Mouse (Mus musculus): Measurements from ENCODE around the gene 7530416G11Rik.

The 7530416G11Rik gene

DNA sequence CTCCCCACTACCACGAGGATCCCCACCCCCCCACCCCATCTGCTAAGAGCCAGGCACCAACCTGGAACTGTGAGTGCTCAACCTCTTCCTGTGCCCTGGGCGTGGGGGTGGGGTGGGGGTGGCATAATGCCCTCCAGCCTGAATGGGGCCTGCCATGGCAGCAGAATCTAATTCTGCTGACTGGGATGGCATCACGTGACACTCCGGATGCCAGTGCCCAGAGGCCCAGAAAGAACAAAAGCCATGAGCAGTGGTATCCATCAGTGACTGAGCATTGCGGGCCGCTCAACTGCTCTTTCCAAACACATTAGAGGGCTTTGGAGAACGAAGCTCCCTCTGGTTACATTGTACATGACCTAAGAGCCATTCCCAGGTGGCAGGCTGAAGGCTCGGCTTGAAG, at the start of gene 7530416G11Rik:
Gene 7530416G11Rik (minus strand): TSS at position 101 of the 400 bp plus-strand sequence.
- in situ Hi-C loops (cut with MboI; ENCODE audit: unreplicated experiment in 2 of 2): no loop called here

GRCm38 (mm10) chr15:85546500-85546899, 43.5 kb upstream of the 7530416G11Rik start:
- in situ Hi-C loops (cut with MboI; ENCODE audit: unreplicated experiment in 2 of 2): no loop called here

DNA sequence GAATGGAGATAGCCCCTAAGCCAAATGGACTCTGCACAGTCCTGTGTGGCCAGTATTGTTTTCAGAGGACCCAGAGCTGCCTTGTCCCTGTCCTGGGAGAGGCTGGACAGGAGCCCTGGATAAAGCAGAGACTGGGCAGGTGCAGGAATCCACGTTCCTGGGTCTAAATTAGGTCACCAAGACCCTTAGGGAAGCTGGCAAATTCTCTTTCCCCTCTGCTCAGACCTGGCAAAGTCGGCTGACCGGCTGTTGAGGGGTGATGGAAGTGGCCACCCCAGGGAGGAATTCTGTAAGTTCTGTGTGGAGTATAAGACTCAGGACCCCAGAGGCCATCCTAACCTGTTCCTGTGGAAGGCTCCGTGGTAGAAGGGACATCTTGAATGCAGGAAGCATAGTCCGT, 42.3 kb upstream of the 7530416G11Rik start:
- in situ Hi-C loops (cut with MboI; ENCODE audit: unreplicated experiment in 2 of 2): no loop called here

GRCm38 (mm10) chr15:85538170-85538569, 35.1 kb upstream of the 7530416G11Rik start:
- in situ Hi-C loops (cut with MboI; ENCODE audit: unreplicated experiment in 2 of 2): no loop called here

DNA sequence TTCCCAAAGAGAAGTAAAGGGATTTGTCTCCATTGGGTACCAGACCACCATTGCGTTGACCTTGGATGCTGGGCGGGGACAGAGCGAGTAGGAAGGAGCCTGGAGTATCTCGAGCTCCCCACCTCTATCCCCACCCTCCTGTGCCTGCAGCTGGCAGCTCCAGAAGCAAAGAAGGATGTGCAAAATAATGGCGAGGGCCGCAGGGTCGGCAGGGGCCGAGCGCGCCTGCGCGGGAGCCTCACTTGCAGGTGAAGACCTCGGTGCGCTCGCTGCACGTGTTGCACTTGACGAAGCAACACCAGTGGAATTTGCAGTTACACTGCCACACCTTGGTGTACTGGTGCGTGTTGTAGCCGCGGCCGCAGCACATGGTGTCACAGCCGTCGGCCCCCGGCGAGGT, 34.1 kb upstream of the 7530416G11Rik start:
- in situ Hi-C loops (cut with MboI; ENCODE audit: unreplicated experiment in 2 of 2): no loop called here

DNA sequence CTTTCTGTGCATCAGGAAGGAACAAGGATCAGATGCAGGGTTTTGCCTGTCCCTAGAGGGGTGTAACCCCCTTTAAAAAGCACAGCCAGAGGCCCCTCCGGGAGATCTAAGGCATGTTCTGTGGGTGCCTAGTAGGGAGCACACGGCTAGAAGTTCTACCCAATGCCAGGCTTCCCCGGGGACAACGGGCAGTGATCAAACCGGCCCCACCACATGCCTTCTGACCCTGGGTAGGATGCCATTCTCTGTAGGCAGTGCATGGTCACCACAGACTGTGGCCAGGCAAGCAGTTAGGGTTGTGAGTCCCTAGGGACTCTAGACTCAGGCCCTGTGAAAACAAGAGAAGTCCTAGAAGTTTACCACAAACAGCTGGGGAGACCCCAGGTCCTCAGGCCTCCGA, 31.6 kb upstream of the 7530416G11Rik start:
- in situ Hi-C loops (cut with MboI; ENCODE audit: unreplicated experiment in 2 of 2): no loop called here

DNA sequence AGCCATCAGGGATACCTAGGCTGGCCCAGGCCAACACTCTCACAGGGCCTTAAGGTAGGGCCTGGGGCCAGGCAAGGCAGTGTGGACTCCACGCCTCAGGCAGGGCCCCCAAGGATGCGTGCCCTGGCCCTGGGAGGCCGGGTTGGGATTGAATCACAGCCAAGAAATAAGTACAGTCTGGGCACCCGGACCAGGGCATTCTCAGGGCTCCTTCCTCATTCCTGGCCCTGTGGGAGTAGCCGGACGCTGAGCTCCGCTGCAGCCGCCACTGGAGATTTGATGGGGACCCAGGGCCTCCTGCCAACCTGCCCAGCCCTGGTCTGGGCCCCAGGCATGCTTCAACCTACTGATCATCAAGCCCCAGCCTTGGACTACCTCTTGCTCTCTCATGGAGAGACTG, 31.2 kb upstream of the 7530416G11Rik start:
- in situ Hi-C loops (cut with MboI; ENCODE audit: unreplicated experiment in 2 of 2): no loop called here

DNA sequence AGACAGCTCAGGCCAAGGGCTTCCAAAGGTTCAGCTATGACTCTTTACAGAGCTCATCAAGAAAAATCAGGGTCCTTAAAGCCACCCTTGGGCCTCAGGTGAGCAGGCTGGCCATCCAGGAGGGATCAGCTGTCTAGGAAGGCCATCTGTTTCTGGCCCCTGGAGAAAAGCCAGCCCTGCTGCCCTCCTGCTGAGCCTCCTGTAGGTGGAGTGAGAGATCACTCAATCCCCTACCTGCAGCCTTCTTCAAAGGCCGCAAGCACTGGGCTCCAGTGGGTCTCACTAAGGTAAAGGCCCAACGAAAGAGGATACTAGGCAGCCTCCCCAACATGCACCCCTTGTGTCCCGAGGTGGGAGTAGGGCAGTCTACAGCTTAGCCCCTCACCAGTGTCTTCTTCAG, 29.0 kb upstream of the 7530416G11Rik start:
- in situ Hi-C loops (cut with MboI; ENCODE audit: unreplicated experiment in 2 of 2): no loop called here

DNA sequence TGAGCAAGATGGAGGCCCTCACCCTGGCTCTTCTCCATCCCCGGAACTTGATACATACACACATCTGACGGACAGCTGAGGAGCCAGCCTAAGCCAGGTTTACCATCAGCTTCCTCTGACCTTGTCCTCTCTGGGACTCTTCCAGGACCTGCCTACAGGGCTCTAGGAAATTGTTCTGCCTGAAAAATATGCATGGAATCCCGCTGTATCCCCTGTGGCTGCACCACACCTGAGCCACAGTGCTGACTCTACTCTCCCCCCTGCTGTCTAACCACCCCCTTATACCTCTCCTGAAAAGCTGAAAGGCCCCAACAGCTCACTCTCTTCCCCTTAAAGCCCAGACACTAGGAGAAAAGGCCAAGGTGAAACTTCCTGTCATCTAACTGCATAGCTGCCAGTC, 26.9 kb upstream of the 7530416G11Rik start:
- in situ Hi-C loops (cut with MboI; ENCODE audit: unreplicated experiment in 2 of 2): no loop called here

DNA sequence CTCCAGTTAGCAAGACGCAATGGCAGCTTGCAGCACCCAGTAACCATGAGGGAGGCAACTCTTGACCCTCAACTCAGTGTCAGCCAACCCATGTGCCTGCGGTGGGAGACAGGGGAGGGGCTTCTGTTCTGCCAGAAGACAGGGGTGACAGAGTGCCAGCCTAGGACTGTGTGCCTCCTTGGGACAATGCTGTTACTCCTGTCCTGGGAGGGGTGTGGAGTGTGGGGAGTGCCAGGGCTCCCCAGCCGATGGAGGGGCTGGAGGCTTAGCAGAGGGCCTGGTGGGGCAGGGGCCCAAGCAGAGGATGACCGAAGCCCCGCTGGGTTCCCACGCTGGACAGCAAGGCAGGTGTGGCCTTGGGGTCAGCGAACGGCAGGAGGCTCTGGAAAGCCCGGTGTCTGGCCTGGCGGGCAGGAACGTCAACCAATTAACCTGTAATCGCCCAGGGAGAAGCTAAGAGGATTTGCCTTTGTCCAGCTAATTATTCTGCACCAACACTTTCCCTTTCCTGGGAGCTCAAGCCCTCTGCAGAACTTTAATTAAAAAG, 21.4 kb upstream of the 7530416G11Rik start:
- in situ Hi-C loops (cut with MboI; ENCODE audit: unreplicated experiment in 2 of 2): no loop called here

DNA sequence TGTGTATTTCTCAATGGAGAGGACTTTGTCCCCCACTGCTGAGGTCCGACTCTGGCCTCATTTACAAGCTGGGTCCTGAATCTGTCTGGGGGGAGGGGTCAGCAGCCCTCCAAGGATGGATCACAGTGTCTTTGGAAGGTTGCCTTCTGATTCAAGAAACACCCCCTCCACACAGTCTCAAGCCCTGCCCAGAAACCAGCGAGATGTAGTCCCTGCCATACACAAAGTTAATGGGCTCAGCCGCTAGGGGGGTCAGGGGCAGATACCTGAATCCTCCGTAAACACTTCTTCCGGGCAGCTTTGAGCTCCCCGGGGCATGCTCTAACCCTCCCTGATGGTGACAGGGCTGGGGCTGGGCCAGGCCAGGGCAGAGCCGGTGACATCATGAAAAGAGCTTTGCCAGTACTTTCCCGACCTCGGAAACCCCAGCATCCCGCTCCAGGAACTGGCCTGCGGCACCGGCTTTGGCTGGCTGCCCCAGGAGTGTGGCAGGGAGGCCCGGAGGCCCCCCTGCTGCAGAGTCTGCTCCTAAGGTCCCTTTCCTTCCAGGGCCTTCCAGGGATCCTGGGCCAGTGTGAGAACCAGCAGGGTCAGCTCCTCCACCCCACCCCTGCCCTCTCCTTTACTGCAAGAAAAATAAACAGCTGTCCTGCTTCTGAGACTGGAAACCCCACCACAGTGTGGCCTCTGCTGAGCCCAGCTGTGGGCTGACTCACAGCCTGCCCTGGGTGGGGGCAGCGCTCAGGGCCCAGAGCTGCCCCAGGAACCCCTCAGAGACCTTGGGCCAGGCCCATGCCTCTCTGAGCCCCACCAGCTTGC, 20.4 kb upstream of the 7530416G11Rik start:
- in situ Hi-C loops (cut with MboI; ENCODE audit: unreplicated experiment in 2 of 2): no loop called here

DNA sequence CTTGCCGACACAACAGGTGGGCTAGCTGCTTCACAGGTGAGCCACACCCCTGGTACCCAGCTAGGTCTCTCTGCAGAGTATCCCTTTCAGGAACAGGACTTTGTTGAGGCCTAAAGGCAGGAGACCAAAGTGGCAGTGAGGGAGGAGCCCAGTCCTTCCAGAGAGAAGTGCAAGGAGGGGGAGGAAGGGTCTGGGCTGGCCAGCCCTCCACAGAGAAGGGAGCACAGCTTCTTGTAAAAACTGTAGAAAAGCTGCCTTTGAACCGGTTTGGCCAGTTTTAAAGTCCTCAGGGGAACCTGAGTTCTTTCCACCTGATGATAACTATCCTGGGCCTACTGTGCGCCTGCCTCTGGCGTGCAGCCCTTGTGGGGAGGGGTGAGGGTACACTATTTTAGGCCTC, 16.4 kb upstream of the 7530416G11Rik start:
- in situ Hi-C loops (cut with MboI; ENCODE audit: unreplicated experiment in 2 of 2): no loop called here

GRCm38 (mm10) chr15:85507370-85508014, 4.5 kb upstream of the 7530416G11Rik start:
- in situ Hi-C loops (cut with MboI; ENCODE audit: unreplicated experiment in 2 of 2): no loop called here

DNA sequence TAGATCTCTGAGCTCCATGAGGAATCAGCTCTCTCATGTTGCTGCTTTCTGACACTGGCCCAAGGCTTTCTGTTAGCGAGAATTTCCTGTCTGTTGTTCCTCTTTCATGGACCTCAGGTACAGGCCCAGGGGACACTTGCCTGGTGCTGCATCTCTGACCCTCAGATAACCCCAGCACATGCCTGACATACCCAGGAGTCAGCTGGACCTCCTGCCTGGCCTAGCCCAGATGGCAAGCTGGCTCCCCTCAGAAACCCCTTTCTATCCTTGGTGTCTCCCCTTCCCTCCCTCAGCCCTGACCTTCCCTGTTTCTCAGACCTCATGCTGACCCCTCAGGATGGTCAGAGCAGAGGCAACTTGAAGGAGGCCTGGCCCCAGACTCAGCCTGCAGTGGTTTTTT, 3.7 kb upstream of the 7530416G11Rik start:
- in situ Hi-C loops (cut with MboI; ENCODE audit: unreplicated experiment in 2 of 2): no loop called here

DNA sequence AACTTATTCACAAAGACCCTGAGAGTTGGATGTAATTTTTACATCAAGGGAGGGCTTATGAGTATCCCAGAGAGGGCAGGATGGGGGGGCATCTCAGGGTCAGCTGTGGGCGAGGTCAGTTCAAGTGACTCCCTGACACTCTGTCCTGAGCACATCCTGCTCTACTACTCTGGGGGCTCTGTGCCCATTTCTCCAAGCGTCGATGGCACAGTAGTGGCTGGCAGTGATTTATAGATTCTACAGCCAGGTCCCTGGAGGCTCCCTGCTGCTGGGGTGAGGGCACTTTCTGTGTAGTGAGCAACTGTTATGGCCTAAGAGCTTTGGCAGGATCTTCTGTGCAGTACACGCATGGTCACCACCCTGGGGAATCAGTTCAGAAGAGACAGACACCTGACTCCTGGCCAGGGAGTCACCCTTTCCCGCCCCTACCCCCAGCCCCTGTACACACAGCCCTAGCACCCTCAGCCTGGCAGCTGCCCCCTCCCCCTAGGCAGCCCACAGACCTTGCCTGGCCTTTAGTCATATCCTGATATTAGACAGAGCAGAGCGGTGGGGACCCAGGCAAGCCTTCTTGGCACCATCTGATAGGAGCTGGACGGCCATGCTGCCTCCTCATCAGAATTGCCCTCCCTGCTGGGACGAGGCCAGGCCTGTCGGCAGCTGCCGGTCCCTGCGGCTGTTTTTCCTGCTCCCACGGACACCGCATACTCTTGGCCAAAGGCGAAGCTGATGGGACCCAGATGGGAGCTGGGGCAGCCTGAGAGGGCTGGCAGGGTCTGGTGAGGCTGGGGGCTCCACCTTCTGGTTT, 2.3 kb upstream of the 7530416G11Rik start:
- in situ Hi-C loops (cut with MboI; ENCODE audit: unreplicated experiment in 2 of 2): no loop called here

- in situ Hi-C loops (cut with MboI; ENCODE audit: unreplicated experiment in 2 of 2): no loop called here
Observed at GRCm38 (mm10) chr15:85500267-85500666, 2.8 kb downstream of the 7530416G11Rik start.

DNA sequence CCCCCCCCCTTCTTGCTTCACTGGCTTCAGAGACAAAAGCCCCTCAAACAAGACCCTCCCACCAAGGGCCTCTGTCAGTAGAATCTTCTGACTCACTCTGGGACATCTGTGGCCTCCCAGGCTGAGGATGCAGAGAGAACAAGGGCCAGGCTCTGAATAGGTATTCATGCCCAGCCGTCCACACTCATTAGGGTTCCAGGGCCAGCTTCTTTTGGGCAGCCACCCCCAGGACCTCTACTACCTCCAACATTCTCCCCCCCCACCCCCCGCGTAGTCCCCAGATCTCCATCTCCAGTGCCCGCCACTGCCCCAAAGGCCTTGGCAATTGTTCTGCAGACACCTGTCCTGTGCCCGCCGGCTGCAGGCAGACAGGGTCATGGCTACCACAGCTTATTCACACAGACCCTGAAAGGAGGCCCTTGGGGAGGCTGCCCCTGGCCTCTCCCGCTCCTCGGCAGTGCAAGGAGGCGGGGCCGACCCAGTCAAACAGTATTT, 5.0 kb downstream of the 7530416G11Rik start:
- in situ Hi-C loops (cut with MboI; ENCODE audit: unreplicated experiment in 2 of 2): no loop called here

- in situ Hi-C loops (cut with MboI; ENCODE audit: unreplicated experiment in 2 of 2): no loop called here
Observed at GRCm38 (mm10) chr15:85497548-85497947, 5.5 kb downstream of the 7530416G11Rik start.

- in situ Hi-C loops (cut with MboI; ENCODE audit: unreplicated experiment in 2 of 2): loop anchor here in 1 of 2 experiments (5.0 kb wide), 1 partner anchor 83 kb away; no protein-coding TSS in a partner anchor
Observed at GRCm38 (mm10) chr15:85494163-85494621, 8.8 kb downstream of the 7530416G11Rik start.

DNA sequence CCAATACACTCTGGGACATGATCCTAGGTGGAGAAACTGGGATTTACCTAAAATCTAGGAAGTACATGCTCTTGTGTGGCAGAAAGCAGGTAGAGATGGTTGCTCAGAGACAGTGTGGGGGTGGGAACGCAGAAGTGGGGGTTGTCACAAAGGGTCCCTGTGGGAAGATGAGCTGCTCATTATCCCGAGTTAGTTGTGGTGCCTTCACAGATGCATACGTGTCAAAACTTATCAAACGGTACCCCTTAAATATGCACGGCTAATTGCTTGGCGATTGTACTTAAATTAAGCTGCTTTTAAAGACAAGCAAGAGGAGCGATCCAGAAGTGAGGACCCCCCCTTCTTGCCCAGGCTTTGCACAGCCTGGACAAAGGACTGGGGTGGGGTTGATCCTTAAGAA, 13.3 kb downstream of the 7530416G11Rik start:
- in situ Hi-C loops (cut with MboI; ENCODE audit: unreplicated experiment in 2 of 2): loop anchor here in 1 of 2 experiments (5.0 kb wide), 1 partner anchor 88 kb away; no protein-coding TSS in a partner anchor

DNA sequence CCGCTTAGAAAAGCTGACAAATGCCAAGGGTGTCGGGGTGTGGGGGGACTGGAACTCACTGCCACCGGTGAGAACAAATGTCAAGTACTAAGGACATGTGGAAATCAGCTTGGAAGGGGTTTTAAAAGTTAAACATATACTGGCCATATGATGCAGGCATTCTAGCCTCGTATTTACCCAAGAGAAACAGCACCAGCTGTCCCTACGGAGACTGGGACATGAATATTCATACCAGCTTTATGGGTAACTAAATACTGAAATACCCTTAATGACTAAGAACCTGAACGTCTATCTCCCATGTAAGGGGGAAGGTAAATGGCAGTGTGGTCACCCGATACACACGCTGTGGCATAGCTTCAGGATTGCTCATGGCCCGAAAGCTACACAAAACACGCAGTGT, 14.1 kb downstream of the 7530416G11Rik start:
- in situ Hi-C loops (cut with MboI; ENCODE audit: unreplicated experiment in 2 of 2): no loop called here

All from v-Abl transformed pro-B cells (cell line).